Mouse (Mus musculus) small intestine, adult 2 months (tissue): ENCODE data around the gene 4930519G04Rik.

Source experiments
- CTCF ChIP-seq: fragments of 200-500 bp; IDR thresholded peaks from 2 replicates; pipeline ENCODE4 v1.5.1; 2012; ENCODE audit warnings: low read depth, mild to moderate bottlenecking, control low read depth, inconsistent platforms, low read length, moderate library complexity, mixed read lengths; ENCODE audit not compliant: insufficient replicate concordance, insufficient read length; ENCODE audit errors: extremely low read depth
- POLR2A ChIP-seq: fragments of 200-500 bp; IDR thresholded peaks from 2 replicates; pipeline ENCODE4 v1.6.1; 2012; ENCODE audit warnings: low read depth, mild to moderate bottlenecking, control low read depth, inconsistent platforms, low read length, moderate library complexity

- TF ChIP-seq CTCF (no peak), POLR2A (peak; percentile 47; the same call in 1 of the 2 replicates)
Measured at GRCm38 (mm10) chr5:114813525-114814181, 39.8 kb upstream of the 4930519G04Rik start.
